Mouse (Mus musculus): Measurements from ENCODE around the gene Grap2.

GRCm38 (mm10) chr15:80620371-80620770, 48.0 kb downstream of the Grap2 start:
- no peak for TF ChIP-seq CTCF (IDR thresholded peaks at IDR 0.05; ENCODE audit: borderline replicate concordance, extremely low read depth, insufficient read depth, insufficient read length)
- no peak for TF ChIP-seq POLR2A (IDR thresholded peaks at IDR 0.05; ENCODE audit: borderline replicate concordance, extremely low read depth, insufficient read depth, insufficient read length, poor library complexity, severe bottlenecking)

All from brain, embryonic 14.5 days (tissue).